ENCODE assay signal across 24 mouse cellular contexts in genomic region chr1:164087872-164088271, GRCm38 (mm10). TPM values are rescaled to one million over a fixed set of nuclear protein-coding genes. Genes with fewer than 3 reads are reported as not detected.
DNase-seq lines count a peak whose midpoint lies in the region; ATAC-seq lines count a peak whose summit lies in the region.
"Had no signal": no experiment of that assay in that cellular context is flagged by ENCODE, and none has a peak within 500 bp of the region (broad histone marks: within the 10 kb centered on the region; RNA-seq: fewer than 3 reads in every experiment).

No protein-coding gene starts in this region.

- peak overlapping the region; percentile 41; the same call in 1 of the 2 replicates for H3K27ac ChIP-seq in liver, embryonic 15.5 days (replicated peaks)
- H3K27ac ChIP-seq in macrophage: peak overlapping the region; percentile 27
- H3K27ac ChIP-seq: embryonic facial prominence, embryonic 12.5 days; forebrain, embryonic 15.5 days; heart, embryonic 10.5 days; hindbrain, embryonic 12.5 days had no signal

- no peaks in the 10 kb centered on the region for H3K9me3 ChIP-seq in liver, embryonic 15.5 days (replicated peaks)
- H3K9me3 ChIP-seq: embryonic facial prominence, embryonic 12.5 days; forebrain, embryonic 15.5 days; heart, embryonic 10.5 days; hindbrain, embryonic 12.5 days had no signal

- ATAC-seq in liver, embryonic 15.5 days (ENCODE audit: insufficient read depth): no peak
- ATAC-seq in neutrophil, adult 5-6 weeks (ENCODE audit: extremely low read depth, insufficient number of reproducible peaks, low FRiP score, poor library complexity, severe bottlenecking): peak; percentile 62
- ATAC-seq: forebrain, embryonic 15.5 days; hindbrain, embryonic 16.5 days had no signal

- no peak overlapping the region for H3K9ac ChIP-seq in liver, embryonic 15.5 days
- H3K9ac ChIP-seq: embryonic facial prominence, embryonic 12.5 days; forebrain, embryonic 15.5 days; hindbrain, embryonic 12.5 days had no signal

- DNase-seq in liver (no peak), 416B (ENCODE audit: low read depth) (peak; percentile 81)
- DNase-seq in cerebellum, postnatal 10 days: no peak
- no peak for DNase-seq in layer of hippocampus, adult 9-11 months
- DNase-seq: adrenal gland, postnatal 10 days; cerebellum, adult 11-12 months; cerebellum, adult 9-10 months; embryo, embryonic 11 days; gastrocnemius, postnatal 36 days; heart, adult 18-20 months; heart, postnatal 10 days; heart, postnatal 4 days had no signal

- 46% methylated on average over 5 of the region's 5 CpGs for WGBS in liver, embryonic 15.5 days (ENCODE audit: insufficient replicate concordance)
- WGBS in macrophage (ENCODE audit: missing documents): 30% methylated on average over 5 of the region's 5 CpGs

- no peak overlapping the region for H3K4me3 ChIP-seq in liver, embryonic 15.5 days (replicated peaks)
- H3K4me3 ChIP-seq in macrophage (ENCODE audit: inconsistent target): no peak overlapping the region
- H3K4me3 ChIP-seq: embryonic facial prominence, embryonic 12.5 days; forebrain, embryonic 15.5 days; heart, embryonic 10.5 days; hindbrain, embryonic 12.5 days had no signal

- H3K4me2 ChIP-seq in liver, embryonic 15.5 days: no peak overlapping the region
- H3K4me2 ChIP-seq: embryonic facial prominence, embryonic 12.5 days; forebrain, embryonic 15.5 days; hindbrain, embryonic 12.5 days had no signal

- 0 out of 2 replicates have a peak, but pooled peaks cover 3% of the 10 kb centered on the region for H3K4me1 ChIP-seq in liver, embryonic 15.5 days (replicated peaks)
- H3K4me1 ChIP-seq: embryonic facial prominence, embryonic 12.5 days; forebrain, embryonic 15.5 days; heart, embryonic 10.5 days; hindbrain, embryonic 12.5 days had no signal

- H3K36me3 ChIP-seq in liver, embryonic 15.5 days (replicated peaks): no peaks in the 10 kb centered on the region
- no peaks in the 10 kb centered on the region for H3K36me3 ChIP-seq in macrophage (ENCODE audit: inconsistent target)
- H3K36me3 ChIP-seq: embryonic facial prominence, embryonic 12.5 days; forebrain, embryonic 15.5 days; heart, embryonic 10.5 days; hindbrain, embryonic 12.5 days had no signal

- no peaks in the 10 kb centered on the region for H3K79me2 ChIP-seq in macrophage (ENCODE audit: inconsistent target)

- H3K27me3 ChIP-seq in liver, embryonic 15.5 days: no peaks in the 10 kb centered on the region
- H3K27me3 ChIP-seq: embryonic facial prominence, embryonic 12.5 days; forebrain, embryonic 15.5 days; hindbrain, embryonic 12.5 days had no signal

RNA-seq across cellular contexts. Expression of gene Sell, which starts 26.1 kb away (rescaled TPM):
- polyA plus RNA-seq in liver, embryonic 15.5 days (2015; fragmentation: Nextera tagmentation; extraction: Ambion mirVana): 10.9 and 11.8 TPM in 2 replicates
- 10 to 100 TPM in 1 of 26 experiments, 1 to 10 TPM in 13, under 1 TPM in 7, not detected in 5; 0.12 to 11.1 (median 2.0) TPM for total RNA-seq in macrophage (2018; cell fraction: chromatin; rRNA removed)
- total RNA-seq in macrophage (2018; cell fraction: cytosol; rRNA removed): 10 to 100 TPM in 13 of 26 experiments, 1 to 10 TPM in 9, under 1 TPM in 4; 0.84 to 52.5 (median 8.5) TPM
- 10 to 100 TPM in 13 of 26 experiments, 1 to 10 TPM in 7, under 1 TPM in 6; 0.49 to 62.7 (median 10.6) TPM for total RNA-seq in macrophage (2018; cell fraction: nucleus; rRNA removed)
- polyA plus RNA-seq in macrophage (2018): 0.93 to 3.3 TPM (median 2.5 TPM) in 3 replicates
- 1,314 and 1,317 TPM in 2 replicates for total RNA-seq in neutrophil, adult 5-6 weeks (2017)
- total RNA-seq: MEL had no signal
- polyA plus RNA-seq: forebrain, embryonic 11.5 days; heart, embryonic 10.5 days; heart, embryonic 14.5 days had no signal

RNA-seq across cellular contexts. Expression of gene Selp, which starts 27.2 kb away (rescaled TPM):
- 0.60 and 0.61 TPM in 2 replicates for polyA plus RNA-seq in liver, embryonic 15.5 days (2015; fragmentation: Nextera tagmentation; extraction: Ambion mirVana)
- total RNA-seq in macrophage (2018; cell fraction: chromatin; rRNA removed): 10 to 100 TPM in 1 of 26 experiments, 1 to 10 TPM in 4, under 1 TPM in 4, not detected in 17; 0.25 to 10.2 (median 1.3) TPM
- 1 to 10 TPM in 1 of 26 experiments, under 1 TPM in 24, not detected in 1; 0.03 to 3.7 (median 0.18) TPM for total RNA-seq in macrophage (2018; cell fraction: cytosol; rRNA removed)
- 1 to 10 TPM in 7 of 26 experiments, under 1 TPM in 14, not detected in 5; 0.15 to 8.5 (median 0.40) TPM for total RNA-seq in macrophage (2018; cell fraction: nucleus; rRNA removed)
- polyA plus RNA-seq in macrophage (2018): 0.11 to 0.69 TPM (median 0.25 TPM) in 3 replicates
- 9.2 and 10.0 TPM in 2 replicates for total RNA-seq in neutrophil, adult 5-6 weeks (2017)
- total RNA-seq: MEL had no signal
- polyA plus RNA-seq: embryonic facial prominence, embryonic 12.5 days; forebrain, embryonic 11.5 days; forebrain, embryonic 15.5 days; hindbrain, embryonic 12.5 days; hindbrain, embryonic 16.5 days had no signal

RNA-seq across cellular contexts. Expression of gene Sele, which starts 39.8 kb away (rescaled TPM):
- 0.05 TPM in 1 of 2 replicates, not detected in the other for polyA plus RNA-seq in liver, embryonic 15.5 days (2015; fragmentation: Nextera tagmentation; extraction: Ambion mirVana)
- total RNA-seq in macrophage (2018; cell fraction: chromatin; rRNA removed): 10 to 100 TPM in 5 of 26 experiments, 1 to 10 TPM in 6, under 1 TPM in 4, not detected in 11; 0.22 to 27.4 (median 3.6) TPM
- 10 to 100 TPM in 2 of 26 experiments, 1 to 10 TPM in 6, under 1 TPM in 10, not detected in 8; 0.04 to 16.6 (median 0.77) TPM for total RNA-seq in macrophage (2018; cell fraction: cytosol; rRNA removed)
- 10 to 100 TPM in 5 of 26 experiments, 1 to 10 TPM in 5, under 1 TPM in 6, not detected in 10; 0.20 to 18.7 (median 5.5) TPM for total RNA-seq in macrophage (2018; cell fraction: nucleus; rRNA removed)
- polyA plus RNA-seq in macrophage (2018): 0.09 TPM in 1 of 3 replicates, not detected in the others
- 0.37 and 0.70 TPM in 2 replicates for total RNA-seq in neutrophil, adult 5-6 weeks (2017)
- total RNA-seq: gastrocnemius, adult 8-10 months; gastrocnemius, postnatal 36 days; MEL had no signal
- polyA plus RNA-seq: embryonic facial prominence, embryonic 12.5 days; forebrain, embryonic 11.5 days; forebrain, embryonic 15.5 days; heart, embryonic 10.5 days; hindbrain, embryonic 12.5 days; hindbrain, embryonic 16.5 days had no signal
